Mouse (Mus musculus) frontal cortex, adult (tissue): ENCODE data around the gene Fam219b.

Source experiments
- ATAC-seq: cut with Nextera tagmentation; 2 replicates; pipeline ENCODE4 v1.9.2; 2017; ENCODE audit warnings: mild to moderate bottlenecking, moderate library complexity, mixed read lengths; ENCODE audit not compliant: low TSS enrichment

The Fam219b gene

GRCm38 (mm10) chr9:57537044-57537727, at the start of gene Fam219b:
Fam219b (plus strand) TSS chr9:57537528.
- ATAC-seq, result peak; percentile 89

GRCm38 (mm10) chr9:57487807-57488206, 49.5 kb upstream of the Fam219b start:
- ATAC-seq, result no peak

- no peak for ATAC-seq
Observed at GRCm38 (mm10) chr9:57493532-57493931, 43.8 kb upstream of the Fam219b start.

GRCm38 (mm10) chr9:57494970-57495369, 42.4 kb upstream of the Fam219b start:
- ATAC-seq, result no peak

- ATAC-seq, result no peak
Observed at GRCm38 (mm10) chr9:57497236-57497635, 40.1 kb upstream of the Fam219b start.

- ATAC-seq, result no peak
Observed at GRCm38 (mm10) chr9:57498536-57498935, 38.8 kb upstream of the Fam219b start.

GRCm38 (mm10) chr9:57501452-57501851, 35.9 kb upstream of the Fam219b start:
- ATAC-seq, result no peak

GRCm38 (mm10) chr9:57501861-57502260, 35.5 kb upstream of the Fam219b start:
- ATAC-seq, result peak; percentile 25

GRCm38 (mm10) chr9:57502911-57503621, 34.3 kb upstream of the Fam219b start:
- ATAC-seq, result peak; percentile 38; the same call in 1 of the 2 replicates

- peak; percentile 58 for ATAC-seq
Observed at GRCm38 (mm10) chr9:57503622-57504380, 33.5 kb upstream of the Fam219b start, which contains the start of gene Rpp25. Rpp25 (plus strand) TSS chr9:57504026.

- ATAC-seq, result no peak
Observed at GRCm38 (mm10) chr9:57504381-57504700, 33.0 kb upstream of the Fam219b start.

- ATAC-seq, result no peak
Observed at GRCm38 (mm10) chr9:57504891-57505290, 32.4 kb upstream of the Fam219b start.

GRCm38 (mm10) chr9:57505700-57506099, 31.6 kb upstream of the Fam219b start:
- peak; percentile 62 for ATAC-seq

GRCm38 (mm10) chr9:57510577-57510976, 26.8 kb upstream of the Fam219b start:
- no peak for ATAC-seq

GRCm38 (mm10) chr9:57517113-57517512, 20.2 kb upstream of the Fam219b start:
- ATAC-seq, result 0 out of 2 replicates have a peak, but pooled peaks have one; percentile 41

GRCm38 (mm10) chr9:57520375-57521055, 16.8 kb upstream of the Fam219b start:
- ATAC-seq, result no peak

GRCm38 (mm10) chr9:57521056-57521911, 16.0 kb upstream of the Fam219b start, which contains the start of gene Cox5a:
Cox5a (plus strand) TSS chr9:57521274.
- peak; percentile 83 for ATAC-seq

- no peak for ATAC-seq
Observed at GRCm38 (mm10) chr9:57522114-57522860, 15.0 kb upstream of the Fam219b start.

- ATAC-seq, result no peak
Observed at GRCm38 (mm10) chr9:57522861-57523246, 14.5 kb upstream of the Fam219b start.

- ATAC-seq, result no peak
Observed at GRCm38 (mm10) chr9:57523754-57524153, 13.6 kb upstream of the Fam219b start.
